Mouse (Mus musculus) testis, adult 2 months (tissue): Measurements from ENCODE around the gene Npepps. TPM values are rescaled to one million over a fixed set of nuclear protein-coding genes. Genes with fewer than 3 reads are reported as not detected.
"Not testable (repeated sequence)": the region's sequence is repeated elsewhere in the genome, so short reads cannot be mapped to it uniquely, and the experiment has no call there.

Experiments
- H3K27ac ChIP-seq: fragments of 200-500 bp; 2 replicates; pipeline ENCODE4 v1.5.1; 2012; ENCODE audit warnings: low read depth, low read length; ENCODE audit not compliant: control insufficient read depth, insufficient read depth
- H3K27me3 ChIP-seq: fragments of 200-500 bp; 2 replicates; pipeline ENCODE4 v1.6.1; 2012; ENCODE audit warnings: mild to moderate bottlenecking, low read length, moderate library complexity; ENCODE audit not compliant: control insufficient read depth, insufficient read depth
- H3K36me3 ChIP-seq: fragments of 200-500 bp; 2 replicates; pipeline ENCODE4 v1.6.1; 2012; ENCODE audit warnings: mild to moderate bottlenecking, low read length; ENCODE audit not compliant: control insufficient read depth, insufficient read depth
- H3K4me1 ChIP-seq: fragments of 200-500 bp; 2 replicates; pipeline ENCODE4 v1.6.1; 2012; ENCODE audit warnings: low read length; ENCODE audit not compliant: control insufficient read depth, insufficient read depth
- H3K4me3 ChIP-seq: fragments of 200-500 bp; 2 replicates; pipeline ENCODE4 v1.5.1; 2012; ENCODE audit warnings: low read depth, mild to moderate bottlenecking, low read length, moderate library complexity, mixed read lengths; ENCODE audit not compliant: control insufficient read depth
- CTCF ChIP-seq: fragments of 200-500 bp; IDR thresholded peaks from 2 replicates; pipeline ENCODE4 v1.5.1; 2012; ENCODE audit warnings: low read depth, mild to moderate bottlenecking, inconsistent platforms, low read length, moderate library complexity; ENCODE audit not compliant: control insufficient read depth, insufficient read depth, insufficient replicate concordance
- POLR2A ChIP-seq: fragments of 200-500 bp; IDR thresholded peaks from 2 replicates; pipeline ENCODE4 v1.6.1; 2012; ENCODE audit warnings: low read depth, mild to moderate bottlenecking, inconsistent platforms, low read length, moderate library complexity; ENCODE audit not compliant: control insufficient read depth
- polyA plus RNA-seq: library from polyadenylated mRNA; depleted of rRNA; stranded (reverse); fragments of >200 nt; gene quantifications from 2 replicates; pipeline ENCODE4 v1.2.3, GENCODE M21; 2012

The Npepps gene
- polyA plus RNA-seq, 1 experiment, result 50.1 TPM

GRCm38 (mm10) chr11:97273613-97274012 is 6.8 kb downstream of the Npepps start:
- H3K4me1 ChIP-seq, result peaks cover 3% of the 10 kb centered on the region; the same call in 1 of the 2 replicates
- TF ChIP-seq CTCF (no peak), POLR2A (no peak)
- no peaks in the 10 kb centered on the region for H3K36me3 ChIP-seq

GRCm38 (mm10) chr11:97272835-97273234 is 7.6 kb downstream of the Npepps start:
- Histone ChIP-seq H3K4me1 (no peaks in the 10 kb centered on the region; the same call in 1 of the 2 replicates), H3K27me3 (no peaks in the 10 kb centered on the region), H3K27ac (no peak overlapping the region), H3K4me3 (no peak overlapping the region), H3K36me3 (no peaks in the 10 kb centered on the region)
- no peak for TF ChIP-seq CTCF
- no peak for TF ChIP-seq POLR2A

More at GRCm38 (mm10) chr11:97273613-97274012, 6.8 kb downstream of the Npepps start:
- Histone ChIP-seq H3K4me3 (no peak overlapping the region), H3K27me3 (no peaks in the 10 kb centered on the region), H3K27ac (no peak overlapping the region)

- H3K27ac ChIP-seq, H3K27me3 ChIP-seq, H3K4me1 ChIP-seq, H3K36me3 ChIP-seq, H3K4me3 ChIP-seq: not testable (repeated sequence)
Observed at GRCm38 (mm10) chr11:97270004-97270403, 10.4 kb downstream of the Npepps start.

GRCm38 (mm10) chr11:97266544-97266943 is 13.9 kb downstream of the Npepps start:
- H3K27me3 ChIP-seq, H3K27ac ChIP-seq, H3K4me3 ChIP-seq, H3K36me3 ChIP-seq, H3K4me1 ChIP-seq: not testable (repeated sequence)

GRCm38 (mm10) chr11:97249649-97250048 is 30.8 kb downstream of the Npepps start:
- not testable (repeated sequence) for H3K27me3 ChIP-seq, H3K27ac ChIP-seq, H3K4me1 ChIP-seq, H3K4me3 ChIP-seq, H3K36me3 ChIP-seq

- no peak for TF ChIP-seq CTCF
- TF ChIP-seq POLR2A, result no peak
- H3K27me3 ChIP-seq, result no peaks in the 10 kb centered on the region
- H3K36me3 ChIP-seq, result no peaks in the 10 kb centered on the region; the same call in none of the 2 replicates
- H3K27ac ChIP-seq, result no peak overlapping the region
- H3K4me1 ChIP-seq, result no peaks in the 10 kb centered on the region
- H3K4me3 ChIP-seq, result no peak overlapping the region
Observed at GRCm38 (mm10) chr11:97246510-97247159, 33.8 kb downstream of the Npepps start.

- H3K4me3 ChIP-seq, result no peak overlapping the region
- TF ChIP-seq CTCF (no peak), POLR2A (no peak)
- H3K4me1 ChIP-seq, result no peaks in the 10 kb centered on the region
- no peaks in the 10 kb centered on the region for H3K36me3 ChIP-seq
- no peak overlapping the region for H3K27ac ChIP-seq
- no peaks in the 10 kb centered on the region for H3K27me3 ChIP-seq
Observed at GRCm38 (mm10) chr11:97241321-97241720, 39.1 kb downstream of the Npepps start.

GRCm38 (mm10) chr11:97237976-97238375 is 42.5 kb downstream of the Npepps start:
- TF ChIP-seq CTCF, result no peak
- no peak for TF ChIP-seq POLR2A
- no peak overlapping the region for H3K4me3 ChIP-seq
- H3K4me1 ChIP-seq, result no peaks in the 10 kb centered on the region
- H3K27me3 ChIP-seq, result no peaks in the 10 kb centered on the region
- no peaks in the 10 kb centered on the region for H3K36me3 ChIP-seq
- no peak overlapping the region for H3K27ac ChIP-seq
